Comparison of ENCODE assay signal across 15 mouse cellular contexts in the genomic region with DNA sequence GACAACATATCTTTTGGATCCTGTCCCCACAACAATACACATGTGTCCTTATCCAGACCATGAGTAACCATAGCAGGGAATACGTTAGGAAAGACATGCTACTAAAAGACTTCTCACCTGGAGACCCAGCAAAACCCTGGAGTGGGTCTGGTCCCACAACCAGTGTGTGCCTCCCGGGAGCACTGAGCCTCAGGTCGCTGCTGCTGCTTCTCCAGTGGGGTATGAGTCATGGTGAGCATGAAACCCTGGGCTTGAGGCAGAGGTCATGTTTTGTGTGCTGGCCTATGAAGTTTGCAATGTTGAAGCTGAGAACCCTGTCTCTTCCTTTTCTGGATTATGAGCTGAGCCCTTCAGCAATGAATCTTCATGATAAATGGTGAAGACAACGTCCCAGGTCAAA. TPM values are rescaled to one million over a fixed set of nuclear protein-coding genes. Genes with fewer than 3 reads are reported as not detected.
A peak's percentile ranks its signal among the peaks of the same experiment; 100 is the strongest.
DNase-seq lines count a peak whose midpoint lies in the region; ATAC-seq and TF ChIP-seq lines count a peak whose summit lies in the region.
"Had no signal": no experiment of that assay in that cellular context is flagged by ENCODE, and none has a peak within 500 bp of the region (broad histone marks: within the 10 kb centered on the region; RNA-seq: fewer than 3 reads in every experiment).

No protein-coding gene starts in this region.

- no peak for TF ChIP-seq CTCF in kidney, postnatal 0 days (IDR thresholded peaks at IDR 0.05; ENCODE audit: low read depth)
- TF ChIP-seq CTCF in stomach, postnatal 0 days (IDR thresholded peaks at IDR 0.05; ENCODE audit: low read depth) = no peak

- DNase-seq in heart, adult 11 months = peak; percentile 85
- DNase-seq in kidney, postnatal 0 days (ENCODE audit: low spot score) = no peak
- no peak for DNase-seq in kidney, postnatal 4 days
- no peak for DNase-seq in stomach, postnatal 0 days (ENCODE audit: low spot score)
- no peak for DNase-seq in gastrocnemius, postnatal 14 days
- DNase-seq: cerebellum, adult 9-11 months; gastrocnemius, postnatal 36 days; right cerebral cortex, postnatal 25 days; thymus, postnatal 14 days had no signal

- TF ChIP-seq EP300 in stomach, postnatal 0 days (optimal IDR thresholded peaks at IDR 0.05) = no peak

- 0 out of 2 replicates have a peak, but pooled peaks cover 5% of the 10 kb centered on the region for H3K4me1 ChIP-seq in heart, embryonic 11.5 days (ENCODE audit: control insufficient read depth, insufficient read depth, low read length)
- H3K4me1 ChIP-seq in kidney, postnatal 0 days (replicated peaks; ENCODE audit: insufficient read depth, low read length) = peaks cover 19% of the 10 kb centered on the region; the same call in 1 of the 2 replicates
- 0 out of 2 replicates have a peak, but pooled peaks cover 5% of the 10 kb centered on the region for H3K4me1 ChIP-seq in stomach, embryonic 16.5 days (ENCODE audit: control insufficient read depth, insufficient read depth, low read length)
- H3K4me1 ChIP-seq in stomach, postnatal 0 days (replicated peaks; ENCODE audit: control insufficient read depth, insufficient read depth) = no peaks in the 10 kb centered on the region; the same call in 1 of the 2 replicates
- no peaks in the 10 kb centered on the region for H3K4me1 ChIP-seq in forebrain, embryonic 13.5 days
- H3K4me1 ChIP-seq: intestine, embryonic 15.5 days; neural tube, embryonic 13.5 days had no signal

- intact Hi-C loops in gastrocnemius, postnatal 14 days (cut with DNase I; ENCODE audit: low total_unique reads) = no loop called here

- ATAC-seq in heart, embryonic 11.5 days (replicated peaks; ENCODE audit: insufficient number of reproducible peaks, low FRiP score, low TSS enrichment) = no peak
- no peak for ATAC-seq in kidney, postnatal 0 days (replicated peaks; ENCODE audit: low FRiP score, low read depth)
- ATAC-seq in stomach, embryonic 16.5 days (ENCODE audit: insufficient read depth, low FRiP score) = 0 out of 2 replicates have a peak, but pooled peaks have one; percentile 26
- no peak for ATAC-seq in stomach, postnatal 0 days (ENCODE audit: low FRiP score, low TSS enrichment)
- ATAC-seq in forebrain, embryonic 13.5 days = no peak
- ATAC-seq: intestine, embryonic 15.5 days had no signal

- H3K36me3 ChIP-seq in heart, embryonic 11.5 days (ENCODE audit: control insufficient read depth, insufficient read depth, low read length) = no peaks in the 10 kb centered on the region
- no peaks in the 10 kb centered on the region for H3K36me3 ChIP-seq in kidney, postnatal 0 days (ENCODE audit: insufficient read depth, low read length)
- H3K36me3 ChIP-seq in stomach, embryonic 16.5 days (ENCODE audit: control insufficient read depth, insufficient read depth, low read length) = no peaks in the 10 kb centered on the region
- no peaks in the 10 kb centered on the region for H3K36me3 ChIP-seq in stomach, postnatal 0 days (ENCODE audit: control insufficient read depth, insufficient read depth, low read length)
- H3K36me3 ChIP-seq in forebrain, embryonic 13.5 days (ENCODE audit: poor library complexity, severe bottlenecking) = no peaks in the 10 kb centered on the region
- H3K36me3 ChIP-seq: intestine, embryonic 15.5 days; neural tube, embryonic 13.5 days had no signal

- no peak overlapping the region for H3K4me3 ChIP-seq in heart, embryonic 11.5 days (ENCODE audit: low read depth, low read length)
- H3K4me3 ChIP-seq in kidney, postnatal 0 days (replicated peaks; ENCODE audit: low read depth, low read length) = no peak overlapping the region
- H3K4me3 ChIP-seq in stomach, embryonic 16.5 days (replicated peaks; ENCODE audit: low read length) = no peak overlapping the region
- H3K4me3 ChIP-seq in stomach, postnatal 0 days (ENCODE audit: low read depth, low read length) = no peak overlapping the region
- H3K4me3 ChIP-seq in forebrain, embryonic 13.5 days = no peak overlapping the region
- H3K4me3 ChIP-seq: intestine, embryonic 15.5 days; neural tube, embryonic 13.5 days had no signal

- no peaks in the 10 kb centered on the region for H3K9me3 ChIP-seq in heart, embryonic 11.5 days (replicated peaks; ENCODE audit: control insufficient read depth, low read length)
- H3K9me3 ChIP-seq in kidney, postnatal 0 days (replicated peaks; ENCODE audit: low read length) = no peaks in the 10 kb centered on the region
- H3K9me3 ChIP-seq in stomach, embryonic 16.5 days (replicated peaks; ENCODE audit: control insufficient read depth, low read length) = no peaks in the 10 kb centered on the region
- H3K9me3 ChIP-seq in stomach, postnatal 0 days (ENCODE audit: control insufficient read depth, low read length) = no peaks in the 10 kb centered on the region
- no peaks in the 10 kb centered on the region for H3K9me3 ChIP-seq in forebrain, embryonic 13.5 days (replicated peaks)
- H3K9me3 ChIP-seq: intestine, embryonic 15.5 days; neural tube, embryonic 13.5 days had no signal

- no peak overlapping the region for H3K9ac ChIP-seq in heart, embryonic 11.5 days (ENCODE audit: low read depth, low read length)
- H3K9ac ChIP-seq in kidney, postnatal 0 days (ENCODE audit: low read depth, low read length) = no peak overlapping the region
- no peak overlapping the region for H3K9ac ChIP-seq in stomach, embryonic 16.5 days (ENCODE audit: low read length)
- H3K9ac ChIP-seq in stomach, postnatal 0 days (ENCODE audit: low read length) = no peak overlapping the region
- no peak overlapping the region for H3K9ac ChIP-seq in forebrain, embryonic 13.5 days
- H3K9ac ChIP-seq: hindbrain, embryonic 14.5 days; intestine, embryonic 15.5 days; neural tube, embryonic 13.5 days had no signal

- no peaks in the 10 kb centered on the region for H3K27me3 ChIP-seq in heart, embryonic 11.5 days (ENCODE audit: control insufficient read depth, insufficient read depth, low read length)
- no peaks in the 10 kb centered on the region for H3K27me3 ChIP-seq in kidney, postnatal 0 days (ENCODE audit: insufficient read depth, low read length)
- no peaks in the 10 kb centered on the region for H3K27me3 ChIP-seq in stomach, embryonic 16.5 days (ENCODE audit: control insufficient read depth, insufficient read depth, low read length)
- no peaks in the 10 kb centered on the region for H3K27me3 ChIP-seq in stomach, postnatal 0 days (ENCODE audit: control insufficient read depth, insufficient read depth, low read length)
- no peaks in the 10 kb centered on the region for H3K27me3 ChIP-seq in forebrain, embryonic 13.5 days
- H3K27me3 ChIP-seq: intestine, embryonic 15.5 days; neural tube, embryonic 13.5 days had no signal

- WGBS in heart, embryonic 11.5 days (ENCODE audit: insufficient replicate concordance) = 65% methylated on average over 4 of the region's 4 CpGs
- WGBS in kidney, postnatal 0 days = 59% methylated on average over 4 of the region's 4 CpGs
- 65% methylated on average over 4 of the region's 4 CpGs for WGBS in stomach, embryonic 16.5 days
- 55% methylated on average over 4 of the region's 4 CpGs for WGBS in stomach, postnatal 0 days
- WGBS in forebrain, embryonic 13.5 days = 85% methylated on average over 4 of the region's 4 CpGs

- no peak overlapping the region for H3K4me2 ChIP-seq in heart, embryonic 11.5 days
- H3K4me2 ChIP-seq in kidney, postnatal 0 days (ENCODE audit: low read length) = no peak overlapping the region
- H3K4me2 ChIP-seq in stomach, embryonic 16.5 days (ENCODE audit: low read depth, low read length) = no peak overlapping the region
- H3K4me2 ChIP-seq in stomach, postnatal 0 days (replicated peaks; ENCODE audit: low read depth) = no peak overlapping the region
- no peak overlapping the region for H3K4me2 ChIP-seq in forebrain, embryonic 13.5 days
- H3K4me2 ChIP-seq: hindbrain, embryonic 14.5 days; intestine, embryonic 15.5 days; neural tube, embryonic 13.5 days had no signal

- no peak overlapping the region for H3K27ac ChIP-seq in heart, embryonic 11.5 days (ENCODE audit: low read depth, low read length)
- peak overlapping the region; percentile 78 for H3K27ac ChIP-seq in kidney, postnatal 0 days
- H3K27ac ChIP-seq in stomach, embryonic 16.5 days (ENCODE audit: low read length) = no peak overlapping the region
- no peak overlapping the region for H3K27ac ChIP-seq in stomach, postnatal 0 days (replicated peaks)
- H3K27ac ChIP-seq in forebrain, embryonic 13.5 days = no peak overlapping the region
- H3K27ac ChIP-seq: hindbrain, embryonic 14.5 days; intestine, embryonic 15.5 days; neural tube, embryonic 13.5 days had no signal

RNA-seq across cellular contexts. Expression of a gene that starts 13.1 kb away (rescaled TPM):
- polyA plus RNA-seq in heart, embryonic 11.5 days (2014; fragmentation: Nextera tagmentation; extraction: Ambion mirVana) = 6.4 and 6.5 TPM in 2 replicates
- 5.2 and 5.3 TPM in 2 replicates for polyA plus RNA-seq in kidney, postnatal 0 days (2015; fragmentation: Nextera tagmentation; extraction: Ambion mirVana)
- polyA plus RNA-seq in stomach, embryonic 16.5 days (2015; fragmentation: Nextera tagmentation; extraction: Ambion mirVana) = 8.7 and 9.1 TPM in 2 replicates
- 3.3 and 4.2 TPM in 2 replicates for polyA plus RNA-seq in stomach, postnatal 0 days (2015; fragmentation: Nextera tagmentation; extraction: Ambion mirVana)
- polyA plus RNA-seq in forebrain, embryonic 13.5 days (2015; fragmentation: Nextera tagmentation; extraction: Ambion mirVana) = 5.8 and 7.0 TPM in 2 replicates
- total RNA-seq in gastrocnemius, postnatal 14 days (2021) = 1 to 10 TPM; 2.3 to 2.8 TPM

RNA-seq across cellular contexts. Expression of a gene that starts 15.3 kb away (rescaled TPM):
- polyA plus RNA-seq in heart, embryonic 11.5 days (2014; fragmentation: Nextera tagmentation; extraction: Ambion mirVana) = 6.0 and 7.0 TPM in 2 replicates
- 29.3 and 35.4 TPM in 2 replicates for polyA plus RNA-seq in kidney, postnatal 0 days (2015; fragmentation: Nextera tagmentation; extraction: Ambion mirVana)
- 38.5 and 48.1 TPM in 2 replicates for polyA plus RNA-seq in stomach, embryonic 16.5 days (2015; fragmentation: Nextera tagmentation; extraction: Ambion mirVana)
- 62.4 and 67.3 TPM in 2 replicates for polyA plus RNA-seq in stomach, postnatal 0 days (2015; fragmentation: Nextera tagmentation; extraction: Ambion mirVana)
- polyA plus RNA-seq in forebrain, embryonic 13.5 days (2015; fragmentation: Nextera tagmentation; extraction: Ambion mirVana) = 1.9 and 2.3 TPM in 2 replicates
- total RNA-seq in gastrocnemius, postnatal 14 days (2021) = 10 to 100 TPM in 1 of 2 experiments, 1 to 10 TPM in 1; 8.9 to 15.3 TPM
